Mouse (Mus musculus) limb, embryonic 14.5 days (tissue): ENCODE measurements around the gene Psmg1. TPM values are rescaled to one million over a fixed set of nuclear protein-coding genes. Genes with fewer than 3 reads are reported as not detected.

Experiments used
- ATAC-seq: fragments of 200-750 bp; cut with Nextera tagmentation; 2 replicates; pipeline ENCODE4 v1.8.0; 2017; ENCODE audit warnings: low read depth, moderate number of reproducible peaks, moderate TSS enrichment; ENCODE audit not compliant: low FRiP score
- DNase-seq: peaks from one replicate; pipeline ENCODE4 v3.0.0-alpha.2; 2015; ENCODE audit warnings: low spot score
- H3K27ac ChIP-seq: fragments of 300-500 bp; sonication (generic); replicated peaks from 2 replicates; pipeline ENCODE4 v1.5.1; 2014; ENCODE audit warnings: low read depth, mild to moderate bottlenecking, low read length, moderate library complexity, mixed read lengths
- H3K27me3 ChIP-seq: fragments of 300-500 bp; sonication (generic); 2 replicates; pipeline ENCODE4 v1.6.1; 2014; ENCODE audit warnings: low read length, mixed read lengths; ENCODE audit not compliant: control insufficient read depth, insufficient read depth
- H3K36me3 ChIP-seq: fragments of 300-500 bp; sonication (generic); 2 replicates; pipeline ENCODE4 v1.6.1; 2014; ENCODE audit warnings: mild to moderate bottlenecking, low read length, moderate library complexity, mixed read lengths; ENCODE audit not compliant: control insufficient read depth, insufficient read depth
- H3K4me1 ChIP-seq: fragments of 300-500 bp; sonication (generic); 2 replicates; pipeline ENCODE4 v1.6.1; 2014; ENCODE audit warnings: antibody characterized with exemption, low read length, mixed read lengths; ENCODE audit not compliant: control insufficient read depth, insufficient read depth
- H3K4me2 ChIP-seq: fragments of 300-500 bp; sonication (generic); replicated peaks from 2 replicates; pipeline ENCODE4 v1.6.1; 2014; ENCODE audit warnings: low read depth, mild to moderate bottlenecking, low read length, moderate library complexity; ENCODE audit not compliant: severe bottlenecking
- H3K4me3 ChIP-seq: fragments of 300-500 bp; sonication (generic); replicated peaks from 2 replicates; pipeline ENCODE4 v1.5.1; 2014; ENCODE audit warnings: low read length
- H3K9ac ChIP-seq: fragments of 300-500 bp; sonication (generic); 2 replicates; pipeline ENCODE4 v1.6.1; 2014; ENCODE audit warnings: mild to moderate bottlenecking, low read depth, low read length, moderate library complexity; ENCODE audit not compliant: severe bottlenecking
- H3K9me3 ChIP-seq: fragments of 300-500 bp; sonication (generic); 2 replicates; pipeline ENCODE4 v1.6.1; 2016; ENCODE audit warnings: low read length; ENCODE audit not compliant: control insufficient read depth
- POLR2A ChIP-seq: fragments of 200-500 bp; IDR thresholded peaks from 2 replicates; pipeline ENCODE4 v1.8.0; 2012; ENCODE audit warnings: inconsistent platforms, mild to moderate bottlenecking, moderate library complexity, borderline replicate concordance; ENCODE audit not compliant: insufficient read depth, insufficient read length; ENCODE audit errors: extremely low read depth
- WGBS: fragments of 180-500 bp; shearing (Covaris S2); extraction: QIAGEN DNeasy Blood & Tissue Kit; methylation state at CpG from one replicate; pipeline ENCODE4 v1.1.7; 2014; 5-methylcytosine and 5-hydroxymethylcytosine counted together
- polyA plus RNA-seq, 2 experiments: library from polyadenylated mRNA; depleted of rRNA in 1 of 2; stranded (reverse) in 1 of 2; unstranded in 1 of 2; fragments of >200 nt; fragmentation: Nextera tagmentation in 1 of 2; extraction: Ambion mirVana in 1 of 2; gene quantifications; 2 replicates each; pipeline versions ENCODE4 v1.2.1 to v1.2.3; 2012 to 2014

Psmg1 gene
- polyA plus RNA-seq, 2 experiments: 70.6 to 84.5 TPM

DNA sequence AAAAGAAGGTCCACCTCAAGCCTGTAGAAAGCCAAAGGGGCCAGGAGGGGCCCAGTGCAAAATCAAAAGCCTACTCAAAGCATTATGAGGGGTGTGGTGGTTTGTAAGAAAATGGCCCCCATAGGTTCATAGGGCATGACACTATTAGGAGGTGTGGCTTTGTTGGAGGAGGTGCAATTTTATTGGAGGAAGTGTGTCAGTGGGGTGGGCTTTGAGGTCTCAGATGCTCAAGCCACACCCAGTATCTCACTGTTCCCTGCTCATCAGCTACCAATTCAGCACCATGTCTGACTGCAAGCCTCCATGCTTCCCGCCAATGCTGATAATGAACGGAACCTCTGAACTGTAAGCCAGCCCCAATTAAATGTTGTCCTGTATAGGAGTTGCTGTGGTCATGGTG lies 39.3 kb downstream of the Psmg1 start:
- DNase-seq (no peak), ATAC-seq (no peak)
- Histone ChIP-seq H3K27me3 (no peaks in the 10 kb centered on the region), H3K4me1 (peaks cover 2% of the 10 kb centered on the region), H3K4me2 (no peak overlapping the region), H3K9ac (no peak overlapping the region), H3K4me3 (no peak overlapping the region), H3K36me3 (no peaks in the 10 kb centered on the region), H3K9me3 (no peaks in the 10 kb centered on the region), H3K27ac (no peak overlapping the region)
- 100% methylated on average over 2 of the region's 2 CpGs for WGBS
- TF ChIP-seq POLR2A: no peak

DNA sequence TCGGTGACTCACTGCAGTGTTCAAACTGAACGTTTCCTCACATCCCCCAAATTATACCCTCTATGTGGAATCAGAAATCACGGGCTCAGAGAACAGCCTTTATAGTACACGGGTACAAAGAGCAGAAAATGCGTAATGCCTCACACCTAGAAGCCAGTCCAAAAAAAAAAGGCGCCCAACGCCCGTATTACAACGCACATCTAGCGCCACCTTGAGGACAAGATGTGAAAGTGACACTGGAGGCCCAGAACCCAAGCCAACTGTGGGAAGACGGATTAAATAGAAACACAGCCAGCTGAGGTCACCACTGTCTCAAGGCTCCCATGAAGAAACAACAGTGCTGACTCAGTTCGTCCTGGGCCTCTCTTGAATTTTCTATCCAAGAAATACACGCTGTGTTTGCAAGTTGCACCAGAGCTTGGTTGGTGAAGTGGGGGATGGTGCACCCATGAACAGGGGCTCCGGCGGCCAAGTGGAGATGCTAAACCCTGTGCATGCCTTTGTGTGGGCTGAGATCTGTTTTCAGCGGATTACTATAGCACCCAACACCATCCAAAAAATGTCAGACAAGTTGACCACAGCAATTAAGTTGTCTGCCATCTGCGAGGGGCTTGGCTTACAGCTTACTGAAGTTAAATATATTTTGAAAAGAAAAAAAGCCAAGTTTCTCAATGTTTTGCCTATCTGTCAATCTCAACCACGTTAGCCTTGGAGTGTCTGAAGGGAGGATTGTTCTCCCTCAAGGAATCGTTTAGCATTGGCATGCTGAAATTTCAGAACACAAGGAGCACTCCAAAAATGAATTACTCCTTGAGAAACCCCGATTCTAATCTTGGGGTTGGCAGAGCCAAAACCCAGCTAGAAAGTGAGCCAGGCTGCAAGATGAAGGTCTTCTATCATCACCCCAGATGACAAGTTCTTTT lies 45.1 kb downstream of the Psmg1 start:
- H3K4me1 ChIP-seq: peaks cover 18% of the 10 kb centered on the region
- no peaks in the 10 kb centered on the region for H3K36me3 ChIP-seq
- no peaks in the 10 kb centered on the region for H3K27me3 ChIP-seq
- H3K4me2 ChIP-seq: peak overlapping the region; percentile 16; the same call in 1 of the 2 replicates
- no peak for TF ChIP-seq POLR2A
- H3K9me3 ChIP-seq: no peaks in the 10 kb centered on the region
- DNase-seq: peak; percentile 86
- H3K4me3 ChIP-seq: no peak overlapping the region
- peak; percentile 87 for ATAC-seq
- 20% methylated on average over 20 of the region's 20 CpGs for WGBS
- no peak overlapping the region for H3K9ac ChIP-seq
- peak overlapping the region; percentile 65; the same call in 1 of the 2 replicates for H3K27ac ChIP-seq

DNA sequence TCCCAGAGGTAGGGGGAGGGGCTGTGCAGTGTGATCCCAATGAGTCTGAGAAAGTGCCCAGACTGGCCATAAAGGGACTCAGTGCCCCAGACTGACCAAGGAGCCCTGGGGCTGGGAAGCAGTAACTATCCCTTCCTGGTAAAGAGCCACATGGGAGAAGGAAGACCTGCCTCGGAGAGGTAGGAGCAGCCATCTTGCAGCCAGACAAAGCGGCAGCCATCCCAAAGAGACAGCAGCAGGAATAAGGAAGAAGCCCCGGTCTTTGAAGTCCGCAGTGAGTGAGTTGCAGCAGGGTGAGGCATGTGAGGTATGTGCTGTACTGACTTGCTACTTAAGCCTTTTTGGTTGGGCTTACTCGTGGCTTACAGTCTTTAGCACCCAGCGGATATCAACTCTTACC lies 47.6 kb downstream of the Psmg1 start:
- Histone ChIP-seq H3K27me3 (no peaks in the 10 kb centered on the region), H3K27ac (no peak overlapping the region), H3K9me3 (no peaks in the 10 kb centered on the region), H3K4me2 (no peak overlapping the region), H3K4me3 (no peak overlapping the region), H3K4me1 (peaks cover 18% of the 10 kb centered on the region), H3K9ac (no peak overlapping the region), H3K36me3 (no peaks in the 10 kb centered on the region)
- WGBS: 76% methylated on average over 6 of the region's 6 CpGs
- DNase-seq (no peak), ATAC-seq (no peak)
- TF ChIP-seq POLR2A: no peak

DNA sequence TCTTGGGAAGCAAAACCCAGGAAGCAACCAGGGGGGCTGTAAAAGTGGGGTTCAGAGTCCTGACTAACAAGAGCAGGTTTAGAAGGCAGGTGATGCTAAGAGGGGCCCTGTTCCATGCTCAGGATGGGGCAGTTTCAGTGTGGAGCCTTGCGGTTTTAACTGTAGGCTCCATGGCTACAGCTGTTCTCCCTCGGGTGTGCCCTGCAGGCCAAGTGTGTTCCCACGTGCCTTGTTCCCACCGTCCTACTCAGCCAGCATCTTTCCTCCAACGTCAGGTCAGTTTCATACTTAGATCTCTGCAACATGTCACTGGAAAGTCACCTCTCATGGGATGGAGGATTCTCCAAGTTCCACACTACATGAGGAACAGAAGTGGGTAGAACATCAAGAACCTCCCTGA lies 49.2 kb downstream of the Psmg1 start:
- DNase-seq (no peak), ATAC-seq (no peak)
- H3K9me3 ChIP-seq: no peaks in the 10 kb centered on the region
- peaks cover 17% of the 10 kb centered on the region for H3K4me1 ChIP-seq
- no peaks in the 10 kb centered on the region for H3K36me3 ChIP-seq
- H3K27ac ChIP-seq: no peak overlapping the region
- H3K4me2 ChIP-seq: no peak overlapping the region
- H3K9ac ChIP-seq: no peak overlapping the region
- H3K27me3 ChIP-seq: no peaks in the 10 kb centered on the region
- TF ChIP-seq POLR2A: no peak
- 63% methylated on average over 5 of the region's 5 CpGs for WGBS
- no peak overlapping the region for H3K4me3 ChIP-seq

DNA sequence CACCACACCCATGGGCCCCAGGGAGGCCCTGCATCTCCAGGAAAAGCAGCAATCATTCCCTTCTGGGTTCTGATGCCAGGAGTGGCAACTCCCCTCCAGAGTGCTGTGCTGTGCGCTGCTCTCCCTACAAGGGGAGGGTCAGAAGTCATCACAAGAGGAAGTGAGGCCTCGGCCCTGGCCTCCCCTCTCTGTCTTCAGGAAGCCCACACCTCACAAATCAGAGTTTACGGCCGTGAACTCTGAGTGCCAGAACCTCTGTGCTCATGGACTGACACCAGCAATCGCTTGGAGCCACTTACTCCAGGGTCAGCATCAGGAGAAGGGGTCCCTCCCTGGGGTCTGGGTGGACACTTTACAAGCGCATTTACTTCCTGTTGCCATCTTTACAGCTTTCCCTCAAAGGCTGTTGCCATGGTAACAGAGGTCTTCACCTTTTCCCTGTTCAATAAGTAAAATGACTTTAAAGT lies 55.2 kb downstream of the Psmg1 start:
- Histone ChIP-seq H3K4me1 (peaks cover 5% of the 10 kb centered on the region; the same call in 1 of the 2 replicates), H3K9ac (no peak overlapping the region), H3K9me3 (no peaks in the 10 kb centered on the region), H3K27ac (no peak overlapping the region), H3K4me2 (no peak overlapping the region), H3K36me3 (no peaks in the 10 kb centered on the region), H3K4me3 (no peak overlapping the region), H3K27me3 (no peaks in the 10 kb centered on the region)
- no peak for TF ChIP-seq POLR2A
- DNase-seq (no peak), ATAC-seq (no peak)
- WGBS: 18% methylated on average over 6 of the region's 6 CpGs
